Mouse (Mus musculus) right cerebral cortex, postnatal 36 days (tissue): ENCODE measurements at regions not wholly inside any gene's neighbourhood (a gene's known extent, or its start where the extent isn't known, plus 50 kb on each side); places are given as distances from the start of the nearest gene placed in this dataset.

ENCODE experiments used
- DNase-seq, 2 experiments: peaks; one replicate each; pipeline ENCODE4 v3.0.0; 2022; ENCODE audit warnings: low spot score in 2 of 2, mixed read lengths in 1 of 2

- no peak for DNase-seq
Observed at GRCm38 (mm10) chr17:88174242-88174679, 109.2 kb upstream of the Fbxo11 start.

DNA sequence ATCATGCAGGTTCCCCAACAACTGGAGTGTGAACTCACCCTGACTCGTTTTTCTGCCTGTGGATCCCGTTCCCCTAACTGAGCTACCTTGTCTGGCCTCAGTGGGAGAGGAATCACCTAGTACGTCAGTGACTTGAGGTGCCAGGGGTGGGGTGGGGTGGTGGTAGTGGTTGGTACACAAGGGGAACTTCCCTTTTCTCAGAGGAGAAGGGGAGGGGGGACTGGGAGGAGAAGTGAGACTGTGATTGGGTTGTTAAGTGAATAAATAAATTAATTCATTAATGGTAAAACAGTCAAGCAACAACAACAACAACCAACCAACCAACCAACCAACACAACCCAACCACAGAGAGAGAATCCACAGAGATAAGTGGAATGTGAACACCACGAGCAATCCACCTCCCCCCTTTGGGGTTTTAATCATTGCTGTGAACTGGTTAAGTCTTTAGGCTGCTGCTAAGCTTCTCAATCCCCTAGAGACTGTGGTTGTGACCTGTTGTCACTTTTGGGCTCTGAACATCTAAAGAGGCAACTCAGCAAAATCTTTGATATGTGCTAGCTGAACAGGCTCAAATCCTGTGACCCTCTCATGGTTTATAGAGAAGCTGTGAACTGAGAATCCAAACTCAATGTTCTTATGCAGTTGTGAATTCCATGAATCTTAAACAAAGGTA is 111.0 kb upstream of the Fbxo11 start:
- DNase-seq: no peak

- no peak for DNase-seq
Observed at GRCm38 (mm10) chr17:88190735-88191134, 125.6 kb upstream of the Fbxo11 start.

DNA sequence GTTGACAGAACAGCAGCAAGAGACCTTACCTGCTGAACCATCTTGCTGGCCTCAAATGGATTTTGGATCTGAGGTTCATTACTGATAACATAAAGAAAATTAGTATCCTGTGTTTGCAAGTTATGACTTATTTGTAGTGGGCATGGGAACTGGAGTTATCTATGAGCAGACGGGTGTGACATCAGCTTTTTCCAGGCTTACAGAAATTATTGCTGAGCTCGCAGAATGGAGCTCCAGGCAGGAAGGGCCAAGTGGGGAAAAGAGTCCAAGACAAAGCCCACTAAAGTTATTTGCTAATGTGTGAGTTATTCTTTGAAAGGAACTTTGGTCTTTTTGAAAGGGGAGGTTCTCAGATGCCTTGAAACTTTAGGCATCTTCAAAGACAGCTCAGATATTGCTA is 126.4 kb upstream of the Fbxo11 start:
- DNase-seq: no peak

DNA sequence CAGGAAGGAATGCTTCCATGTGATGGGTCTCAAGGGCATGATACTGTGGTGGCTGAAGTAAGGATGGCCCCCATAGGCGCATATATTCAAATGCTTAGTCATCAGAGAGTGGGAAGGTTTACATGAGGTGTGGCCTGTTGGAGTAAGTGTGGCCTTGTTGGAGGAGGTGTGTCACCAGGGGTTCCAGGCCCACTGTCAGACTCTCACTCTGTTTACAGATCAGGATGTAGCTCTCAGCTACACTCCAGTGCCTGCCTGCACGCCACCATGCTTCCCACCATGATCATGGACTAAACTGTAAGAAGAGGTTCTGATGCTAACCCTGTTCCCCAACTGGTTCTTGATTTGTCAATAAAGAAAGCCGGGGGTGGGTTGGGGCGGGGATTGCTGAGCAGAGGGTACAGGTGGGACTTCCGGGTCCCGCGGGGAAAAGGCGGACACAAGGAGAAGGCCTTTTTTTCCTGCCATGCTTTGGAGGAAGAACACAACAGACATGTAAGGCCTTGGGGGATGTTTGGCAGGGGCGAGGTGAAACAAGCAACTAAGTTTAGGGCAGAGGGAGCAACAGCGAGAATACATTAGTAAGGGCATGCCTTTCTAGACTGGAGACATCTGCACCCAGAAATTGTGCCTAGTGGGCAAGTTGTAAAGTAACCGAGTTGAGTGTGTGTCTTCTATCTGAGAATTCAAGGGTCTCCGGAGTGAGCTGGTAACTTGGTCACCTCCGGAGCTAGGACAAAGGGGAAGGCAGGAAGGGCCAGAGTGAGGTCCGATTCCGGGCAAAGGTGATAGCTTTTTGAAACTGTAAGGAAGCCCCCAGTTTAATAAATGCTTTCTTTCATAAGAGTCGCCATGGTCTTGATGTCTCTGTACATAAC is 127.1 kb upstream of the Fbxo11 start:
- no peak for DNase-seq

- DNase-seq: no peak
Observed at GRCm38 (mm10) chr17:88194693-88195092, 129.6 kb upstream of the Fbxo11 start.

- DNase-seq: peak; percentile 59
Observed at GRCm38 (mm10) chr17:88195303-88195702, 130.2 kb upstream of the Fbxo11 start.

DNA sequence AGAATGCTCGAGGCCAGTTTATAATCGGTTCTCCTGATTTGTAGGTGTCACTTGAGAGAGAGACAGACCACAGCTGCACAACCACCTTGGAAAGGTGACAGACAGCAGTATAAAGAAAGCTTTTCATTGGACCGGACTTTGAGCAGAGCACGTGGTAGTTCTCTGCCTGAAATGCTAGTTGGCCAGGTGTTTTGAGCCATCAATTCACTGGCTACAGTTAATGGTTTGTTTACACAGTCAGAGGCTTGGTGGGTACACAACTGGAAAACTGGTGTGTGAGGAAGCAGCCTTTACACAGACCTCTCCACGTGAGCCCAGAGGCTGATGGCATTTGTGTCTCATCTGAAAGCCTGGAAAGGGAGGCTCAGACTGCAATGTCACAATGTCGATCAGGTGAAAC is 130.8 kb upstream of the Fbxo11 start:
- DNase-seq: no peak

GRCm38 (mm10) chr17:88196322-88196721 is 131.2 kb upstream of the Fbxo11 start:
- DNase-seq: no peak

DNA sequence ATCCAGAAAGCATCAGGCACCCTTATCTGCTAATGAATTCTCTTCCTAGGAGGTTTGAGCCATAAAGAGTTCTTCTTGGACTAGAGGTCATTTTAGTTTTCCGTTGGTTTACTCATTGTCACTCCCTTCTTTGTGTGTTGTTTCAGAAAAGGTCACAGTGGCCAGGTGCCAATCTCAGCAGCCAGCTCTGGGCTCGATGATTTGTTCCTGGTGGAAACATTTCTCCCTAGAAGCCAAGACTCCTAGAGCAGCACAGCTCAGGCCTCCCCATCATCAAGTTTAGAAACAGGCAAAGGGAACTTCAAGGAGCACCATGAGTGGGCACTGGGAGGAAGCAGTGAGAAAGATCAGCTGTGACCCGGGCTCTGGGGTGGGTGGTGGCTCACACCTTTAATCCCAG is 132.3 kb upstream of the Fbxo11 start:
- DNase-seq: no peak

GRCm38 (mm10) chr17:88201249-88201970 is 136.3 kb upstream of the Fbxo11 start:
- DNase-seq: no peak

DNA sequence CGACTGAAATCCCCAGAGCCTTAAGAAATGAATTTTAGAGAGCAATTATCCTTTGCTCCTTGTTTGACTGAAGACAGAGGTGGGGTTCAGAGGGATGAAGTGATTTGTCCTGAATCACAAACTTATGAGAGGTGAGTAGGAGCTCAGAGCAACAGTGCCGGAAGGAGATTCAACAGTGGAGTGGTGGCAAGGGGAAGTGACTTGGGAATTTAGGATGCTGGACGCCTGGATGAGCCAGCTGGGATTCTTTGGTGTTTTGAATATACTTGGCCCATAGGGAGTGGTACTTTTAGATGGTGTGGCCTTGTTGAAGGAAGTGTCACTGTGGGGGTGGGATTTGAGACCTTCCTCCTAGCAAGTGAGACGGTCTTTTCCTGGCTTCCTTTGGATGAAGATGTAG is 137.1 kb upstream of the Fbxo11 start:
- DNase-seq: no peak

- DNase-seq: no peak
Observed at GRCm38 (mm10) chr17:88209565-88209964, 144.5 kb upstream of the Fbxo11 start.

DNA sequence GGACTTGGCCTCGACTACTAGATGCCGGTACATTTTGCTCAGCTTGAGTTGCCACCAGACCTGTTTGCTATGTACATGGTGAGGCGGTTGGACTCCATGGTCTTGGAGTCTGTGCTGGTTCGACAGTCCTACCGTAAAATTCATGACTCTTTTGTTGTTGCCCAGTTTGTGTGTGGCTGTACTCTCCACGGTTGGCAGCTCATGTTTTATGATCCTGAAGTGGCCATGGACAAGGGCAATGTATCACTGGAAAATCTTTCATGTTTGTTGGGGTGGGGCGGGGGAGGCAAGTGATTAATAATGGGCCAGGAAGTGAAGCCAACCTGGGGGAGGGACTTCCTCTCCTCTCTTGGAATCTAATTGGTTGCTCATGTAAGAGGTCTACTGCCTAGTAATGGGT is 147.0 kb upstream of the Fbxo11 start:
- no peak for DNase-seq

- DNase-seq: no peak
Observed at GRCm38 (mm10) chr17:88214746-88215145, 149.7 kb upstream of the Fbxo11 start.

DNA sequence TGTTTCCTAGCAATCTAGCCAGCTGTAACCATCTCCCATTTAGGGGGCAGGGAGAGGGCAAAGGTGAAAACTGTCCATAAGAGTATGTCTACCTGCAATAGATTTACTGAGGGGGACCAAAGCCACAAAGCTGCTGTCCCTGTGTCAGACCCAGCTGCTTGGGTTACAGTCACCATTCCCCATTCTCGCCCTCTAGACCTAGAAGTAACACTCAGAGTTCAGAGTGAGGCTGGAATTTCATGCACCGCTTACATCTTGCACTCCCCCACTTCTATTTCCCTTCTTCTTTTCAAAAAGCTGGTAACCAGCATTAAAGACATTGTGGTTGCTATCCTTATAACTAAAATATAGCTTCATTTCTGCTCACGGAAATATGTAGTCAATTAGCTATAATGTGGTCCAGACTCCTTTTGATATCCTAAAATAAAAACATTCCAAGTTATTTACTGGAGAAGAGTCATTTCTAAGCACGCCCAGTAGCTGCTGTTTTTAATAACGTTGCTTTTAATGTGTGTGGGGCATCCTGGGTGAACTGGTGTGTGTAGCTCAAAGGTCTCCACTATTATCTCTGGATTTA is 157.4 kb upstream of the Fbxo11 start:
- no peak for DNase-seq

- no peak for DNase-seq
Observed at GRCm38 (mm10) chr17:88240476-88240875, 175.4 kb upstream of the Fbxo11 start.

DNA sequence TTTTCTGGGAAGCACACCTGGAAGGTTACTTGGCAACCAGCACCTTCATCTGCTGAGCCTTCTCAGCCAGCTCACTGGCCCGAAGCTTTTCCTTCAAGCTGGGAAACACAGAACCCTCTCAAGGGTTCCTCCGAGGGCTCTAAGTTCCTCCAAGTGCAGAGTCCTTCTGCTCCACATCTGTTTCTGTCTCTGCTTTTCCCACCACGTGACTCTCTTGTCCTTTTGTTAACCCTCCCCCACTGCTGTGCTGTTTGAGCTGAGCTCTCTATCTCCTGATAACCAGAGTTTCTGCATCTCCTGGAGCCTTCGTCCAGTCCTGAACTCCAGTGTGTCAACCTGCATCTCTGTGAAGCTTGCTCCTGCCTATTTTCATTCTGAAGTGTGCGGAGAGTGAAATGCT is 183.5 kb upstream of the Fbxo11 start:
- no peak for DNase-seq

DNA sequence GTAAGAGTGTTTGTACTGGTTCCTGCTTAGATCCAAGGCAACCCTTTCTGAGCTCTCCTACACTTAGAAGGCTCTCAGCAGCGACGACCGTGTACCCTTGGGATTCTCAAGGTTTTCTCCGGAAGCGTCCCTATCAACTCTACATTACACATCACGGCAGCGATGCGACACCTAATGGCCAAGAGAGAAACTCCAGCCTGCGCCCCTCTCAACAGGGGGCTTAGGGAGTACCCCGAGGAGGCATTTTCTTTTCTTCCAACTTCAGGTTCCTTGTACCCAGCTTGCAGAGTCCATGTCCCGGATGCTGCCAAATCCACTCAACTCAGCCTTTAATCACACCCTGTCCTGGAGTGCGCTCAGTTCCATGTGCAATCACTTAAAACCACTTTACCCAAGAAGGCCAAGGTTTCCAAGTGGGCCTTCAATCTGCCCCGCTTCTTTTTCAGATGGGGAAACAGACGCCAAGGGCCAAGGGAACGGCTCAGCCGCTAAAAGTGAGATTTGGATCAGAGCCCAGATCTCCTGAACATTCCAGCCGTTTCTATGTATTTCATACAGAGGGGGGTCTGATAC is 186.9 kb upstream of the Fbxo11 start:
- peak in 1 of 2 experiments; percentile 23 for DNase-seq

GRCm38 (mm10) chr17:88255744-88256598 is 184.5 kb upstream of the Foxn2 start:
- DNase-seq: peak; percentile 41 to 50
